Mouse (Mus musculus) Muller cell, postnatal 12 days (primary cell): ENCODE results near the gene Rhob.
"Not testable (repeated sequence)": the region's sequence is repeated elsewhere in the genome, so short reads cannot be mapped to it uniquely, and the experiment has no call there.

Experiments
- DNase-seq: peaks from one replicate; pipeline ENCODE4 v3.0.0-alpha.2; 2015; ENCODE audit errors: inconsistent ontology term

Gene Rhob

GRCm38 (mm10) chr12:8474836-8475387, 24.9 kb downstream of the Rhob start:
- DNase-seq = peak; percentile 90

- no peak for DNase-seq
Observed at GRCm38 (mm10) chr12:8472591-8473358, 27.0 kb downstream of the Rhob start.

GRCm38 (mm10) chr12:8472051-8472450, 27.8 kb downstream of the Rhob start:
- no peak for DNase-seq

- no peak for DNase-seq
Observed at GRCm38 (mm10) chr12:8470962-8471361, 28.8 kb downstream of the Rhob start.

GRCm38 (mm10) chr12:8469742-8470494, 29.9 kb downstream of the Rhob start:
- no peak for DNase-seq

- no peak for DNase-seq
Observed at GRCm38 (mm10) chr12:8468221-8468865, 31.5 kb downstream of the Rhob start.

GRCm38 (mm10) chr12:8467029-8467924, 32.5 kb downstream of the Rhob start:
- DNase-seq = peak; percentile 61

- no peak for DNase-seq
Observed at GRCm38 (mm10) chr12:8465680-8466079, 34.1 kb downstream of the Rhob start.

- DNase-seq = no peak
Observed at GRCm38 (mm10) chr12:8464961-8465360, 34.8 kb downstream of the Rhob start.

GRCm38 (mm10) chr12:8463599-8464160, 36.1 kb downstream of the Rhob start:
- no peak for DNase-seq

- DNase-seq = no peak
Observed at GRCm38 (mm10) chr12:8462533-8462932, 37.3 kb downstream of the Rhob start.

GRCm38 (mm10) chr12:8461575-8461974, 38.2 kb downstream of the Rhob start:
- not testable (repeated sequence) for DNase-seq

GRCm38 (mm10) chr12:8458400-8458799, 41.4 kb downstream of the Rhob start:
- no peak for DNase-seq

- no peak for DNase-seq
Observed at GRCm38 (mm10) chr12:8457052-8457451, 42.8 kb downstream of the Rhob start.

- DNase-seq = no peak
Observed at GRCm38 (mm10) chr12:8455046-8455445, 44.8 kb downstream of the Rhob start.

GRCm38 (mm10) chr12:8454487-8454886, 45.3 kb downstream of the Rhob start:
- DNase-seq = peak; percentile 75

GRCm38 (mm10) chr12:8452766-8453621, 46.8 kb downstream of the Rhob start:
- peak; percentile 73 for DNase-seq

GRCm38 (mm10) chr12:8451571-8452485, 48.0 kb downstream of the Rhob start:
- DNase-seq = peak; percentile 87

GRCm38 (mm10) chr12:8450639-8451038, 49.2 kb downstream of the Rhob start:
- peak; percentile 93 for DNase-seq
